Comparison of ENCODE assay signal across 16 mouse cellular contexts in genomic region chr3:123810943-123811499, GRCm38 (mm10).
DNase-seq lines count a peak whose midpoint lies in the region; ATAC-seq and TF ChIP-seq lines count a peak whose summit lies in the region.
"Had no signal": no experiment of that assay in that cellular context is flagged by ENCODE, and none has a peak within 500 bp of the region (broad histone marks: within the 10 kb centered on the region; RNA-seq: fewer than 3 reads in every experiment).

No protein-coding gene starts in this region.

- H3K4me3 ChIP-seq in forebrain, embryonic 11.5 days (ENCODE audit: low read depth, low read length), result no peak overlapping the region
- no peak overlapping the region for H3K4me3 ChIP-seq in forebrain, postnatal 0 days (ENCODE audit: low read depth, low read length)
- H3K4me3 ChIP-seq in midbrain, embryonic 10.5 days, result no peak overlapping the region
- no peak overlapping the region for H3K4me3 ChIP-seq in neural tube, embryonic 13.5 days
- H3K4me3 ChIP-seq: gastrocnemius, adult 2 months; heart, embryonic 10.5 days had no signal

- H3K27me3 ChIP-seq in forebrain, embryonic 11.5 days (ENCODE audit: control insufficient read depth, insufficient read depth, low read length), result no peaks in the 10 kb centered on the region
- H3K27me3 ChIP-seq in forebrain, postnatal 0 days (ENCODE audit: insufficient read depth, low read length), result no peaks in the 10 kb centered on the region
- H3K27me3 ChIP-seq in midbrain, embryonic 10.5 days (ENCODE audit: low read depth, poor library complexity, severe bottlenecking), result no peaks in the 10 kb centered on the region
- H3K27me3 ChIP-seq in neural tube, embryonic 13.5 days, result no peaks in the 10 kb centered on the region
- H3K27me3 ChIP-seq: CH12.LX had no signal

- no peak for DNase-seq in forebrain, embryonic 11.5 days (ENCODE audit: low spot score)
- peak; percentile 15 for DNase-seq in forebrain, postnatal 0 days
- no peak for DNase-seq in midbrain, embryonic 10.5 days (ENCODE audit: low spot score)
- DNase-seq in left cerebral cortex, adult 11 months (ENCODE audit: low spot score), result no peak
- no peak for DNase-seq in spleen, adult 18-20 months
- no peak for DNase-seq in yolk sac, embryonic 10.5 days (ENCODE audit: low spot score)
- DNase-seq: cerebellum, adult 11 months; cerebellum, postnatal 36 days; gastrocnemius, adult 2 months; kidney, adult 9 months; liver; lung, embryonic 14.5 days; right cerebral cortex, postnatal 25 days had no signal

- H3K36me3 ChIP-seq in forebrain, embryonic 11.5 days (ENCODE audit: control insufficient read depth, insufficient read depth, low read length), result no peaks in the 10 kb centered on the region
- H3K36me3 ChIP-seq in forebrain, postnatal 0 days (ENCODE audit: insufficient read depth), result no peaks in the 10 kb centered on the region
- H3K36me3 ChIP-seq in midbrain, embryonic 10.5 days, result no peaks in the 10 kb centered on the region
- H3K36me3 ChIP-seq in neural tube, embryonic 13.5 days, result no peaks in the 10 kb centered on the region
- H3K36me3 ChIP-seq: heart, embryonic 10.5 days had no signal

- no peak for TF ChIP-seq CTCF in forebrain, postnatal 0 days (IDR thresholded peaks at IDR 0.05; ENCODE audit: low read depth)

- H3K4me1 ChIP-seq in forebrain, embryonic 11.5 days (replicated peaks; ENCODE audit: control insufficient read depth, insufficient read depth, low read length), result 0 out of 2 replicates have a peak, but pooled peaks cover 2% of the 10 kb centered on the region
- H3K4me1 ChIP-seq in forebrain, postnatal 0 days (ENCODE audit: insufficient read depth), result 0 out of 2 replicates have a peak, but pooled peaks cover 3% of the 10 kb centered on the region
- H3K4me1 ChIP-seq in midbrain, embryonic 10.5 days, result peaks cover 36% of the 10 kb centered on the region
- H3K4me1 ChIP-seq in neural tube, embryonic 13.5 days (replicated peaks), result peaks cover 7% of the 10 kb centered on the region; the same call in 1 of the 2 replicates
- H3K4me1 ChIP-seq: heart, embryonic 10.5 days had no signal

- WGBS in forebrain, embryonic 11.5 days, result 50% methylated on average over 5 of the region's 5 CpGs
- 20% methylated on average over 5 of the region's 5 CpGs for WGBS in forebrain, postnatal 0 days
- WGBS in midbrain, embryonic 10.5 days, result 46% methylated on average over 5 of the region's 5 CpGs
- WGBS in neural tube, embryonic 13.5 days, result 28% methylated on average over 5 of the region's 5 CpGs

- H3K9me3 ChIP-seq in forebrain, embryonic 11.5 days (ENCODE audit: control insufficient read depth, low read length), result no peaks in the 10 kb centered on the region
- no peaks in the 10 kb centered on the region for H3K9me3 ChIP-seq in forebrain, postnatal 0 days (ENCODE audit: low read length)
- no peaks in the 10 kb centered on the region for H3K9me3 ChIP-seq in midbrain, embryonic 10.5 days (replicated peaks)
- no peaks in the 10 kb centered on the region for H3K9me3 ChIP-seq in neural tube, embryonic 13.5 days
- H3K9me3 ChIP-seq: heart, embryonic 10.5 days had no signal

- H3K27ac ChIP-seq in forebrain, embryonic 11.5 days (ENCODE audit: low read depth, low read length), result no peak overlapping the region
- no peak overlapping the region for H3K27ac ChIP-seq in forebrain, postnatal 0 days (ENCODE audit: low read depth, low read length)
- H3K27ac ChIP-seq in midbrain, embryonic 10.5 days (replicated peaks), result peak overlapping the region; percentile 80
- H3K27ac ChIP-seq in neural tube, embryonic 13.5 days (replicated peaks), result no peak overlapping the region
- H3K27ac ChIP-seq: gastrocnemius, adult 2 months; heart, embryonic 10.5 days had no signal

- peak; percentile 78 for ATAC-seq in forebrain, embryonic 11.5 days (replicated peaks; ENCODE audit: low FRiP score)
- peak; percentile 78 for ATAC-seq in forebrain, postnatal 0 days
- peak; percentile 67 for ATAC-seq in neural tube, embryonic 13.5 days (ENCODE audit: low read depth)

- no peak overlapping the region for H3K4me2 ChIP-seq in forebrain, embryonic 11.5 days (ENCODE audit: low read depth, low read length, severe bottlenecking)
- H3K4me2 ChIP-seq in forebrain, postnatal 0 days (ENCODE audit: low read depth), result no peak overlapping the region
- H3K4me2 ChIP-seq in neural tube, embryonic 13.5 days, result no peak overlapping the region
- H3K4me2 ChIP-seq: lung, embryonic 14.5 days had no signal

- H3K9ac ChIP-seq in forebrain, embryonic 11.5 days (ENCODE audit: low read length), result no peak overlapping the region
- H3K9ac ChIP-seq in forebrain, postnatal 0 days, result no peak overlapping the region
- no peak overlapping the region for H3K9ac ChIP-seq in neural tube, embryonic 13.5 days
- H3K9ac ChIP-seq: lung, embryonic 14.5 days had no signal
